Mouse (Mus musculus): ENCODE measurements around the gene Gm6096.

Gm6096 gene

GRCm38 (mm10) chr7:34234610-34235561 is 16.0 kb upstream of the Gm6096 start:
- no peak for DNase-seq (ENCODE audit: low spot score in 2 of 2)

- DNase-seq (ENCODE audit: low spot score in 2 of 2): no peak
Measured at GRCm38 (mm10) chr7:34235602-34236001, 15.2 kb upstream of the Gm6096 start.

GRCm38 (mm10) chr7:34238086-34238485 is 12.8 kb upstream of the Gm6096 start:
- no peak for DNase-seq (ENCODE audit: low spot score in 2 of 2)

- DNase-seq (ENCODE audit: low spot score in 2 of 2): no peak
Measured at GRCm38 (mm10) chr7:34242176-34242575, 8.7 kb upstream of the Gm6096 start.

GRCm38 (mm10) chr7:34246870-34247499 is 3.9 kb upstream of the Gm6096 start:
- DNase-seq (ENCODE audit: low spot score in 2 of 2): no peak

GRCm38 (mm10) chr7:34252030-34252429 is 1.2 kb downstream of the Gm6096 start:
- no peak for DNase-seq (ENCODE audit: low spot score in 2 of 2)

GRCm38 (mm10) chr7:34255137-34255536 is 4.3 kb downstream of the Gm6096 start:
- DNase-seq (ENCODE audit: low spot score in 2 of 2): no peak

GRCm38 (mm10) chr7:34255916-34256315 is 5.1 kb downstream of the Gm6096 start:
- DNase-seq (ENCODE audit: low spot score in 2 of 2): no peak

GRCm38 (mm10) chr7:34257279-34257678 is 6.4 kb downstream of the Gm6096 start:
- DNase-seq (ENCODE audit: low spot score in 2 of 2): no peak

- DNase-seq (ENCODE audit: low spot score in 2 of 2): no peak
Measured at GRCm38 (mm10) chr7:34258407-34258806, 7.6 kb downstream of the Gm6096 start.

- DNase-seq (ENCODE audit: low spot score in 2 of 2): no peak
Measured at GRCm38 (mm10) chr7:34263437-34263836, 12.6 kb downstream of the Gm6096 start.

- DNase-seq (ENCODE audit: low spot score in 2 of 2): peak in 1 of 2 experiments; percentile 66
Measured at GRCm38 (mm10) chr7:34265876-34266346, 15.1 kb downstream of the Gm6096 start.

- no peak for DNase-seq (ENCODE audit: low spot score in 2 of 2)
Measured at GRCm38 (mm10) chr7:34266421-34266820, 15.6 kb downstream of the Gm6096 start.

- DNase-seq (ENCODE audit: low spot score in 2 of 2): no peak
Measured at GRCm38 (mm10) chr7:34268463-34268862, 17.6 kb downstream of the Gm6096 start.

- DNase-seq (ENCODE audit: low spot score in 2 of 2): no peak
Measured at GRCm38 (mm10) chr7:34272465-34272864, 21.6 kb downstream of the Gm6096 start.

- no peak for DNase-seq (ENCODE audit: low spot score in 2 of 2)
Measured at GRCm38 (mm10) chr7:34276066-34276465, 25.2 kb downstream of the Gm6096 start.

- DNase-seq (ENCODE audit: low spot score in 2 of 2): no peak
Measured at GRCm38 (mm10) chr7:34277656-34278055, 26.8 kb downstream of the Gm6096 start.

GRCm38 (mm10) chr7:34290450-34291151 is 39.8 kb downstream of the Gm6096 start:
- no peak for DNase-seq (ENCODE audit: low spot score in 2 of 2)

- no peak for DNase-seq (ENCODE audit: low spot score in 2 of 2)
Measured at GRCm38 (mm10) chr7:34291265-34291664, 40.4 kb downstream of the Gm6096 start.

- no peak for DNase-seq (ENCODE audit: low spot score in 2 of 2)
Measured at GRCm38 (mm10) chr7:34292633-34293032, 41.8 kb downstream of the Gm6096 start.

GRCm38 (mm10) chr7:34296124-34296523 is 45.3 kb downstream of the Gm6096 start:
- no peak for DNase-seq (ENCODE audit: low spot score in 2 of 2)

- no peak for DNase-seq (ENCODE audit: low spot score in 2 of 2)
Measured at GRCm38 (mm10) chr7:34298818-34299217, 48.0 kb downstream of the Gm6096 start.
